Mouse (Mus musculus) urinary bladder, postnatal 36 days (tissue): ENCODE measurements around the gene Sphk2.
A peak's percentile ranks its signal among the peaks of the same experiment; 100 is the strongest.

Source experiments
- DNase-seq, 2 experiments: peaks; one replicate each; pipeline ENCODE4 v3.0.0; 2022; ENCODE audit warnings: low spot score in 2 of 2, mixed read lengths in 1 of 2

The Sphk2 gene

DNA sequence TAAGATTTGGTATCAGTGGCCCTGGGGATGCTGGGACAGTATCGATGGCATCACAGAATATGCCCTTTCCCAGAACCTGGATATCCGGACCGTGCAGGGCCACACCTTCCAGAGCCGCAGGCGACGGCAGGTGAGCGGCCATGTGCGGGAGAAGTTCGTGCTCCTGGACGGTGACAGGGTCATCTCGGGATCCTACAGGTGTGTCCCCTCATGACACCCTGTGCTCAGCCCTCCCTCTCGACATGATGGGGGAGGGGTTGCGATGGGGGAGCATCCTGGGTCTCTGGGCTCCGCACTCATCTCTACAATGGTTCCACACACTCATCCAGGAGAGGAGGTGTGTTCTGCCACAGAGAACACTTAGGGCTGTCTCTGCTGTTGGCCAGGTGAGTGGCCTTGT is 6.0 kb upstream of the Sphk2 start:
- no peak for DNase-seq

DNA sequence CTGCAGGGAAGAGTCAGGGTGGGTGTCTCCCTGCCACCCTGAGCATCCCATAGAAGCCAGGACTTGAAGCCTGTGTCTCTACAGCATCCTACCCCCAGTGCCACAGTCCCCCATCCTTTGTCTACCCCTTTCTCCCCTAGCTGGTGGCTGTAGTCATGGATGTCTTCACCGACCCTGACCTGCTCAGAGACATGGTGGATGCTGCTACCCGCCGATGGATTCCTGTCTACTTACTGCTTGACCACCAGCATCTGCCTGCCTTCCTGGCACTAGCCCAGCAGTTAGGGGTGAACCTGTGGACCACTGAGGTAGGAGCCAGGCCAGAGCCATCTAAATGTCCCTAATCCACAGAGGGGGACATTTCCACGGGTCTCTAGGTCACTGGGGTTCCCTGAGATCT is 5.5 kb upstream of the Sphk2 start:
- no peak for DNase-seq

DNA sequence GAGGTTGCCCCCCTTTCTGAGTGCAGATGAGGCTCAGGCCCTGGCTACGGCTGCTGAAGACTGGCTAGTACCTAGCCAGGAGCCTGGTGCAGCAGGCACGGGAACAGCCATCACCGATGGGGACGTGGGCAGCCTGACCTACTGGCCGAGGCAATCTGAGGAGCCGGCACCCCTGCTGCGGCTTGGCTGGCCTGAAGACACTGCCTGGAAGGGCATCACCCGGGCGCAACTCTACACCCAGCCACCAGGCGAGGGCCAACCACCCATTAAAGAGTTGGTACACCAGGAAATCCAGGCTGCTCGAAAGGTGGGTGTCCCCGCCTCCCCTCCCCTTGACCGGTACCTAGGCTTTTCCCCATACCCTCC is 4.5 kb upstream of the Sphk2 start:
- DNase-seq, result peak in 1 of 2 experiments; percentile 2

DNA sequence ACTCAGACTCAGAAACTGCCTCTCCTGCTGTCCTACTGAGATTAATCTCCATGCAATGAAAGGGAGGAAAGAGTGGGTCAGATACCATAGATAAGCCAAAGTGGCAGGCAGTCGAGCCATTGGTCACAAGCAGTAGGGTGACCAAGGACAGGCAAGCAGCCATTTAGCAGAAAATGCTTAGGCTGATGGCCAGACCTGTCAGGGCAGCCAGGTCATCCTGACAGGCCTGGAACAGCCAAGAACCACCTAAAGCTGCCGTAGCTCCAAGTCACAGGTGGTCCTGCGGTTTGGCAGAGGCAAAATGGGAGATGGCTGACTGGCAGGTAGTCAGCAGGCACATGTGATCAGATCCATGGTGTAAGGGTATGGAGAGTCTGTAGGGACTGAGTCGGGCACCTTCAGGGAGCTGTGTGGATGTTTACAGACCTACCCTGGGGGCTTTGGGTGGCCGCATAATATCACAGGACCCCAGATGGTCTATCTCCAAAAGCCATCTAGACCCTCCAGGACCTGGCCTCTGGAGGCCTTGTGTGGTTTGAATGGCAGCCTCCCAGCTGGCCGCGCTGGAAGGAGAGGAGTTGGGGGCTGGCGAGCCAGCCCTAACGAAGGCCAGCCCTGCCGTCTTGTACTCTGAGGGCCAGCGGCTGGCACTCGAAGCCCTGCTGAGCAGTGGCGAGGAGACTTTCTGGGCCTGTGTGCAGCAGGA is 4.0 kb upstream of the Sphk2 start:
- no peak for DNase-seq

DNA sequence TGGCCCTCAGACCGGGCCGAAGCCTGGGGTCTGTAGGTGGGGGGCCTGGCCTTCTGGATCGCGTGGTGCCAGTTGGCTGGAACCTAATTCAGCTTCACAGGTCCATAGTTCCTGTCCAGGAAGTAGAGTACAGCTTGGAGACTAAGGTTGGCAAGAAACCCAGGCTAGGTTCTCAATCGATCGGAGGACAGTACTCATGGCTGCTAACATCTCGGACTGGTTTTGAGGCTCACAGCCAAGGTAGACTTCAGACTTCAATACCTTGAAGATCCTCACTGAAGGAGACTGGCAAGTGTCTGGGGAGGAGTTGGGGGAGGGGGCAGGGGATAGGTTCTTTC is 3.4 kb upstream of the Sphk2 start:
- DNase-seq, result no peak

DNA sequence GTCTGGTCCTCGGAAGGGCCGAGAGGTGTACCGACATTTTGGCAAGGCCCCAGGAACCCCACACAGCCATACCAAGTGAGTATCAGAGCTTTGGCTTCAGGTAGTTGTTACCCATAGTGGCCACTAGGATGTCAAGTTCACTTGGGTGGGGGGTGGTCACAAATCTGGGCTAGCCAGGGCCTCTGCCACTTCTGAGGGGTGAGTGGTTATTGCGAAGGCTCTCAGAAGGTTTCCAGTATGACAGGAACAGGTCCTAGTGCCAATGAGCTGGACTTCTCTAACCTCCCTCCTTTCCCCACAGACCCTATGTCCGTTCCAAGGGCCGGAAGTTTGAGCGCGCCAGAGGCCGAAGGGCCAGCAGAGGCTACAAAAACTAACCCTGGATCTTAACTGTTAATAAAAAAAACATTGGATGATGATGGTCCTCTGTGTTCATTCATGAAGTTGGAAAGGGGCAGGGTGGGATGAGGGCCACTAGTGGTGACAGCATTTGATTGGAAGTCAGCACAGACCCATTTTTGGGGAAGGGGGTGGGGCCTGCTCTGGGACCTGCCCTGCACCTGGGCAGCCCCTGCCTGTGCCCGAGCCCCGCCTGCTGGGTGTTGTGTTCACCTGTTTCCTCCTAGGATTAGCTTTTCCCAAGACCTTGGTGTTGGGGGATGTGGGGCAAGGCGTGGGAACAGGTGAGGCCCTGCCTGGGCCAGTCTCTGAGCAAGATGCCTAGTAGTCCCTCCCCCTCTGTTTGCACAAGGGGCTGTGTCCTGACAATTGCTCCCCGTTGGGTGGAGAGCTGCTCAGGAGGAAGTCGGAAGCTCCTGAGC is 2.8 kb upstream of the Sphk2 start, which contains the start of gene Fam83e:
TSS of gene Fam83e (plus strand) at position 800 of the 821 bp plus-strand sequence.
- peak in 1 of 2 experiments; percentile 32 for DNase-seq

DNA sequence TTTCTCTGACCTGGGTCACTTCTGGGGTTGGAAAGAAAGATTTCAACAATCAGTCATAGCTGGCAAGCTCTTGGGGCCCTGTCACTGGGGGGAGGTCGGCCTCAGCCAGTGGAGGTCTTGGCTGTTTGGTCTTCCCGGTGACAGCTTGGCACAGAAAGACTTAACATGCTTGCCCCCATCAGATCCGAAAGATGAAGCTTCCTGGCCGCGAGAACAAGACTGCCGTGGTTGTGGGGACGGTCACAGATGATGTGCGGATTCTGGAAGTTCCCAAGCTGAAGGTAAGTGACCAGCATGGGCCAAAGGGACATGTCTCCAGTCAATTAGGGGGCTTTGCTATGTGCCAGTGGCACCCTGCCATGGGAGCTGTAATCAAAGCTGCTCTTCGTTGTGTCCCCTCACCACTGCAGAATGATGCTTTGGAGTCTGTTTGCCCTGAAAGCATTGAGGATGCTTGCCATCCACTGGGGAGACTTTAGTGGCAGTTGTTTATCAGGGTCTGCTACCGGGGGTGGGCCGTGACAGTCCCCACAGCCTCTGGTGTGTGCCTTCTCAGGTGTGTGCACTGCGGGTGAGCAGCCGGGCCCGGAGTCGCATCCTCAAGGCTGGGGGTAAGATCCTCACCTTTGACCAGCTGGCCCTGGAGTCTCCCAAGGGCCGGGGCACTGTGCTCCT is 2.1 kb upstream of the Sphk2 start:
- no peak for DNase-seq

DNA sequence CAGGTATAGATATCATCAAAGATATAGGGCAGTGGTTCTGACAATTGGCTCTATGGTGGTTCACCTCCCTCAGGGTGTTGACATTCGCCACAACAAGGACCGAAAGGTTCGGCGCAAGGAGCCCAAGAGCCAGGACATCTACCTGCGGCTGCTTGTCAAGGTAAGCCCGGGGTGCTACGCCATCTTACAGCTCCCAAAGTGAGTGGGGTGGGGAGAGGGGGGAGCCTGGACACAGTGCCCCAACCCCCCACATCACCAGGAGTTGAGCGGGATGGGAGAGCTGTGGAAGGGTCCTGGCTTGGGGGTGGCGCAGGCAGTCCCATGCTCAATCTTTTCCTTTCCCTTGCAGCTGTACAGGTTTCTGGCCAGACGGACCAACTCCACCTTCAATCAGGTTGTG is 1.4 kb upstream of the Sphk2 start:
- DNase-seq, result no peak

DNA sequence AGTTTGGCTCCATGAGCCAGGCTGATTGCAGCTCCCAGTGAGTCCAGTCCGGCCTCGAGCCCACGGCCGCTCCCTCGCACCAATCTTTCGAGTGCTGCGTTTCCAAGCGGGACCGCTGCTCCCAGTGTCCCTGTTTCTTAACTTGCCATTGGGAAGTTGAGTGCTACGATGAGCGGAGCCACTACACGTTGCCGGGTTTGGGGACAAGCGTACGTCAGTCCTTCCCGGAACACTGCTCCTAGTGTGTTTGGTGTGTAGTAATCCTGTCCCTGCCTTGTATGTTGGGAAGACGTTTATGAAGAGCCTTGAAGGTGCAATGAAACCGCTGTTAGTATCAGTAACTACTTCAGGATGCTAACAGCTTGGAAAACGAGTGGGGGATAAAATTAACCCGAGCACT is 529 bp upstream of the Sphk2 start:
- DNase-seq, result no peak

DNA sequence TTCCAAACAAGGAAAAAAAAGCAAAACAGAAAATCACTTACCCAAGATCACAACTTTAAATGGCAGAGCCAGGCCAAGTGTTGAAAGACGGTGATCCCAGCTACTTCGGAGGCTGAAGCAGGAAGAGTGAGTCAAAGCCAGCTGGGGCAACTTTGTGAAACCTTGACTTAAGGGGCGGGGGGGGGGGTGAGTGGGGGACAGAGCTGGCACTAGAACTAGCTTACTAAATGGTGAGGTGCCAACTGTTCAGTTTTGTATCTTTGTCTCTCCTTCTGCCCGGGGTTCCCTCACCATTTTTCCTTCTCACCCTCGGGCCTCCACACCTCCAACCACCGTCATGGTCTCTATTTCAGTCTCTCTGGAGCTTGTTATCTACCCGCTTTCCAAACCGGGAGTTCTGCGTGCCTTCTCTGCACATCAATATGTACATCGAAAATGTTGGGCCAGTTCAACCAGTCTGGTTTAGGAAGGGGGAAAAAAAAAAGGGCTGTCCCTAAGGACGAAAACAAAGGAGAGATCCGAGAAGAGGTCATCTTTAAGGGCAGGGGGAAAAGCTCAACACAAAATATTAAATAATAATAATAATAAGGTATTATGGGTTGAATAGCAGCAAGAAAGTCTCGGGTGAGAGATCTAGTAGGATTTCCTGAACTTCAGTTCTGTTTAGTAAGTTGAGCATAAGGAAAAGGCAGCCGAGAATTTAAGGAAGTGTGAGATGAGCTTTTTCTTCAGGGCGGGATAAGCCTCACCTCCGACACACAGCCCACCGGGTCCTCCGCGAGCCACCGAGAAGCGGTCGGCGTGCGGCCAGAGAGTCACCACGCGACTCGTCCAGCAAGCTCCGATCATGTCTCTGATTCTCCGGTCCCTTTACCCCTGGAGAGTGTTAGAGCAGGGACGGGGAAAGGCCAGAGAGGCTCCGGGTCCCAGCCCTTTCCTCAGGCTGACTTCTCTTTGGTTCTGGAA is 567 bp downstream of the Sphk2 start:
- no peak for DNase-seq

DNA sequence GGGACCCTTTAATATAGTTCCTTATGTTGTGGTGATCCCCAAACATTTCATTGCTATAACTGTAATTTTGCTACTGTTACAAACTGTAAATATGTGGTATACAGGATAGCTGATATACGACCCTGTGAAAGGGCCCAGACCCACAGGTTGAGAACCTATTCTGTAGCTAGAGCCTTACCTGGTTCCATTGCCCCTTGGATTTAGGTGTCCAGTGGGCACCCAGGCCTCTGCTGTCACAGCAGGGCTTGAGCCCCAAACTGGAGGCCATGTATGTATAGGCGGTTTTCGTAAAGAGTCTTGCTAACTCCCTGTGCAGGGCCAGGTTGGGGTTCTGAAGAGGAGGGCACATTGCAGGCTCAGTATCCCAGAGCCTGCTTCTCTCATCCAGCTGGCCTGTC is 1.3 kb downstream of the Sphk2 start:
- DNase-seq, result no peak

DNA sequence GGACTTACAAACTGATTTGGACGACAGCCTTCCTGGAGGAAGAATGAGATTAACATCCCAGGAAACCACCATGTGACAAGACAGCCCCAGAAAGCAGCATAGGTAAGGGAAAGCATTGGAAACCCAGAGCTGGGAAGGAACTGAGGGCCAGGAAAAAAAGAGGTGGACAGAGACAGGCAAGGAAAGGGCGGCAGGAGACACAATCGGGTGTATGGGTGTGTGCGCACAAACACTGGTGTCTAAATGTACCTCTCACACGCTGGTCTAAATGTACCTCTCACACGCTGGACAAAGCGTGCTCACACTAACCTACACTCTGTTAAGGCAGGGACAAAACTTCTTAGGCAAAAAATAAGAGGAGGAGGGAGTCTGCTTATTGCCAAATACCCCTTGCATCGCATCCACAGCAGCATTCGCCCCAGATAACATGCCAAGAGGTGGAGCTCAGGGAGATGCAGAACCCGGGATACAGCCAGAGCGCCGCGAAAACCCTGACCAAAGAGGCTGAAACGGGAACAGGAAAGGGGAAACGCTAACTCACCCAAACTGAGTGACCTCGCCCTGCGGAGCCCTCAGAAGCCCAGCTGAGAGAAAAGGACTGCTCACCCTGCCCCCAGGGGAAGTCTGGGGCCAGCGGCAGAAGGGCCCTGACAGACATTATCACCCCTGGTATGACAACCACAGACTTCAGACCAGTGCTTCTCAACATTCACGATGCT is 1.9 kb downstream of the Sphk2 start:
- DNase-seq, result no peak

DNA sequence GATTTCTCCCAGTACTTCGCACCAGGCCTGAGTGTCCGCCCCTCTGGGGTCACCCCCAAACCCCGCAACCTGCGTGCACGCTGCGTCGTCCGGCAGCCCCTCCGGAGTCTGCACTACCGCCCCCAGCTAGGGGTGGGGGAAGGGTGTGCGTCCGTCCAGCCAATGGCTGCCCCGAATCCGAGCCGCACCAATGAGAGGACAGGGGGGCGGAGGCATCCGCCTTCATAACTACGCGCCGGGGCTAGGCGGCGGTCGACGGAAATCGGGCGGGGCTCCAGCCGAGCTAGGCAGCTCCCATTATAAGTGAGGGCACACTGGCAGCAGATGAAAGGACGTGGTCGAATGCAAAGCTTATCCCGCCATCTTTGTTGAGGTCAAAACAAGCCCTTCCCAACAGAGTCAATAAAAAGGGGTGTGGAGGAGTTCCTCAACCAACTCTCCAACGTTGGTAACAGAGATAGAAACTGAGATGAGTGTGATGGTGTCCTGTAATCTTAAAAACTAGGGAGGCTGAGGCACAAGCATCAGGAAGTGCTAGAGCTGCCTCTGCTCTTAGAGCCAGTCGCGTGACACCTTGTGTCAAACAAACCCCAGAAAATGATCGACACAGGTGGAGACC is 2.6 kb downstream of the Sphk2 start, which contains the start of gene Rpl18:
TSS of gene Rpl18 (plus strand) at position 368 of the 619 bp plus-strand sequence.
- DNase-seq, result peak; percentile 93 to 98

DNA sequence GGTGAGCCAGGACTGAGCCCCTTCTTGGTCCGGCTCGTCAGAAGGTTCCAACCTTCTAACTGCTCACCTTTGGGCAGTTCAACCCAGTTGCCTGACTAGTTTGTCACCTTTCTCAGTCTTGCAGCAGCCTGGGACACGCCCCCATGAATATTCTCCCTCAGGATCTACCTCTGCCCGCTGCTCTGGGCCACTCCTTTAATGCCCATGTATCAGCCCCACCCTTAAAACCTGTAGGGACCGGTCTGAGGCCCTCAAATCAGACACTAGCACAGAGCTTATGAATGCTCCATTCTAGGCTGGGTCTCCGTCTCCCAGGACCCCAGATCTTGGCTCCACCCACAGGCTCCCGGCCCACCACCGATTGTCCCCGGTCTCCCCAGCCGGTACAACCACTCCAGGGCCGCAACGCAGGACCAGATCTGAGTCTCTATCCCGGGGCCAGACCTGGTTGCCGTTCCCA is 3.1 kb downstream of the Sphk2 start:
- DNase-seq, result peak in 1 of 2 experiments; percentile 70

DNA sequence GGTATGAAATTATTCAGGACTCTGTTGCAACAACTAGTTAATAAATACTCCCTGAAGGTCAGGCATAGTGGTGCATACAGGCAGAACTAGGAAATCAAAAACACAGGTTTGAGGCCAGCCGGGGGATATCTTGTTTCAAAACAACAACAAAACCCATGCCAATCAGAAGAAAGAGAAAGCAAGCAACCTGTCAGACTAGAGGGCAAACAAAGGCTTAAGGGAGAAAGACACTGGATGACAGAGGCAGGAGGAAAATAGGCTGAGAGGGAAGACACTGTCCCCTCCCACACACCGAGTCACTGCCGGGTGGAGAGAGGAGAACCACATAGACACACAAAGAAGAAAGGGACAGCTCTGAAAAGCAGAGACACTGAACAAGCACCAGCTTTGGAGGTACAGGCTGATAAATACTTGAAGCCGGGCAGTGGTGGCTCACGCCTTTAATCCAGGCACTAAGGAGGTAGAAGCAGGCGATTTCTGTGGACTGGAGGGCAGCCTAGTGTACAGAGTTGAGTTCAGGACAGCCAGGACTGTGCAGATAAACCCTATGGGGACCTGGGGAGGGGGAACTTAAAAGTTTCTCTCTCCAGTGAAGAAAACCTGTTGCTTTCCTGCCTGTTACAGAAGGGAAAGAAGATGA is 3.8 kb downstream of the Sphk2 start:
- no peak for DNase-seq

DNA sequence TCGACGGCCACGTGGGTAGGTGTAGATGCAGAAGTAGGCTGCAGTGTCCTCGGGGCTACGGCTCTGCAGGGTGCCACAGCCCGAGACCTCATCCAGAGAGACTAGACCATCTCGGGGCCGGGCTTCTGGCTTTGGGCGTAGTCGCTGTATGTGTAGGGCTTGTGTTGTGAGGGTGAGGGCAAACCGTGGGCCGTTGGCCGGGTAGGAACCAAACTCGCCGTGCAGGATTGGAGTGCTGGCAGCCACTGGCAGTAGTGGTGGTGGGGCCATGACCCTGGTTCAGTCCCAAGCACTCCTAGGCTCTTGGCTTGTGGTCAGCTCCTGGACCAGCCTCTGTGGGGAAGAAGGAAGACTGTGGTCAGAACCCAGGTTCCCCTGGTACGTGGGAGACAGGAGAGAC is 4.4 kb downstream of the Sphk2 start:
- DNase-seq, result no peak

DNA sequence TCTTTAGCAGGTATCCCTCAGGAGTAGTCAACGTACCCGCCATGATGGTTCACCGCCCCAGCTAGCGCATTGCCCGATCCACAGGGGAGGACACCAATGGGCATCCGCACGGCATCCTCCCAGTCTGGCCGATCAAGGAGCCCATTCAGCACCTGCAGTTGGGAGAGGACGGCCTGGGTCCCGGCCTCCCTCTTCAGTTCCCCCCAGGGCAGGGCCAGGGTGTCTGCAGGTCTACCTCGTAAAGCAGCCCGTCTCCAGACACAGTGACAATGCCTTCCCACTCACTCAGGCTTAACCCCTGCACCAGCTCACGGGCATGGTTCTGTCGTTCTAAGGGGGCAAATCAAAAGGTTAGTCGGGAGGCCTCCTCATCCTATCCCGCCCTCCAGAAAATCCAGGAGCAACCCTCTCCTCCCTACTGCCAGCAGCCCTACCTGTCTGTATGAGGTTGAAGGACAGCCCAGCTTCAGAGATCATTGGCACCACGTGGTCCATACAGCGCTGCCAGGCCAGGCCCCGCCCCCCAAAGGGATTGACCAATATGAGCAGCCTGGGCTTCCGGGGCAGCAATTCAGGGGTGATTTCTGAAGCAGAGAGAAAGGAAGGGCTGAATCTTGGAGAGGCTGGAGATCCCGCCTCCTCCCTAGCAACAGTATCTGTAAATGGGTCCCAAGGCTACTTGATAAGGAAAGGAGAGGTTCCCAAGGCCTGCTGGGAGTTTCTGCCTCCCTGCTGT is 5.6 kb downstream of the Sphk2 start:
- DNase-seq, result peak in 1 of 2 experiments; percentile 76

DNA sequence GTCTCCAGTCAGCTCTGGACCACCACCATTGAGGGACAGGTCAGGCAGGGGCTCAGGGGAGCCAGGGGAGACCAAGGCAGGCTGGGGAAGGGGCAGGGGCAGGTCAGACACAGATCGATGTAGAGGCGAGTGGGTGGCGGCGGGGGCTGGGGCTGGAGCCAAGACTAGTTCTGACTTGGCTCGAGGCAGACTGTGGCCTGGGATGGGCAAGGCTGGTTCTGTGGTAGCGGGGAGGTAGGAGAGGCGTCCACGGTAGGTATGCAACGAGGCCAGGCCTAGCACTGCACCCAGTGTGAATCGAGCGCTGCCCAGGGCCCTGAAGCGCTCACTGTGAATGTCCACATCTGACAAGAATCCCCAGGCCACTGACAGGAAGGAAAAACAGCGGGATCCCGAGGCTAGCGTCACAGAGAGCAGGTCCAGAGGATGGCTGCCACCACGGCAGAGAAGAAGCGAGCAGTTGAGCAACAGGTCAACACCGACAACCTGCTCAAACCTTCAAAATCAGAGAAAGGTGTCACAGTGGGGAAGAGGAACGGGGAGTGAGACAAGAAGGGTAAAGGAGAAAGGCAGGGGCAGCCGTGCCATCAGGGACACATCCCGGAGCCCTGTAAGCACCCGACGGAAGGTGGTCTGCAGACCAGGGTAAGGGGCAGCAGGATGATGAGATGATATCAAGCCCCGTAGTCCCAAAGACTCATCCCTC is 6.3 kb downstream of the Sphk2 start:
- no peak for DNase-seq
